Mouse (Mus musculus) hindbrain, embryonic 10.5 days (tissue): ENCODE results near the gene Arntl. TPM values are rescaled to one million over a fixed set of nuclear protein-coding genes. Genes with fewer than 3 reads are reported as not detected.

Experiments used
- DNase-seq: peaks from one replicate; pipeline ENCODE4 v3.0.0-alpha.2; 2017; ENCODE audit warnings: low spot score
- H3K27ac ChIP-seq: fragments of 300-500 bp; sonication (generic); 2 replicates; pipeline ENCODE4 v1.5.1; 2016; ENCODE audit warnings: mild to moderate bottlenecking, moderate library complexity
- H3K27me3 ChIP-seq: fragments of 300-500 bp; sonication (generic); 2 replicates; pipeline ENCODE4 v1.6.1; 2016; ENCODE audit warnings: mild to moderate bottlenecking; ENCODE audit not compliant: poor library complexity, insufficient read depth, severe bottlenecking
- H3K36me3 ChIP-seq: fragments of 300-500 bp; sonication (generic); 2 replicates; pipeline ENCODE4 v1.6.1; 2016; ENCODE audit warnings: mild to moderate bottlenecking, moderate library complexity
- H3K4me1 ChIP-seq: fragments of 300-500 bp; sonication (generic); replicated peaks from 2 replicates; pipeline ENCODE4 v1.6.1; 2016; ENCODE audit warnings: mild to moderate bottlenecking
- H3K4me3 ChIP-seq: fragments of 300-500 bp; sonication (generic); 2 replicates; pipeline ENCODE4 v1.5.1; 2016; ENCODE audit warnings: mild to moderate bottlenecking, moderate library complexity
- H3K9me3 ChIP-seq: fragments of 300-500 bp; sonication (generic); 2 replicates; pipeline ENCODE4 v1.6.1; 2016; ENCODE audit warnings: mild to moderate bottlenecking, moderate library complexity
- WGBS: fragments of 180-500 bp; shearing (Covaris S2); methylation state at CpG from one replicate; pipeline ENCODE4 v1.1.7; 2016; 5-methylcytosine and 5-hydroxymethylcytosine counted together
- polyA plus RNA-seq: library from polyadenylated mRNA; unstranded; fragments of >200 nt; fragmentation: Nextera tagmentation; extraction: Ambion mirVana; gene quantifications from 2 replicates; pipeline ENCODE4 v1.2.1, GENCODE M21; 2016

Arntl gene
- polyA plus RNA-seq, 1 experiment from 2014 or later: 7.3 TPM

GRCm38 (mm10) chr7:113245144-113245543 is 37.9 kb downstream of the Arntl start:
- no peak for DNase-seq
- no peaks in the 10 kb centered on the region for H3K27me3 ChIP-seq
- H3K27ac ChIP-seq: no peak overlapping the region
- no peak overlapping the region for H3K4me3 ChIP-seq
- no peaks in the 10 kb centered on the region for H3K9me3 ChIP-seq
- H3K36me3 ChIP-seq: no peaks in the 10 kb centered on the region
- peaks cover 7% of the 10 kb centered on the region for H3K4me1 ChIP-seq
- 73% methylated on average over 5 of the region's 5 CpGs for WGBS

GRCm38 (mm10) chr7:113246512-113246911 is 39.2 kb downstream of the Arntl start:
- DNase-seq: no peak

GRCm38 (mm10) chr7:113247167-113247566 is 39.9 kb downstream of the Arntl start:
- WGBS: 82% methylated on average over 5 of the region's 5 CpGs
- H3K27ac ChIP-seq: no peak overlapping the region
- no peak for DNase-seq
- no peak overlapping the region for H3K4me3 ChIP-seq
- H3K27me3 ChIP-seq: no peaks in the 10 kb centered on the region
- no peaks in the 10 kb centered on the region for H3K9me3 ChIP-seq
- no peaks in the 10 kb centered on the region for H3K36me3 ChIP-seq
- peaks cover 26% of the 10 kb centered on the region for H3K4me1 ChIP-seq

More at GRCm38 (mm10) chr7:113246512-113246911, 39.2 kb downstream of the Arntl start:
- Histone ChIP-seq H3K4me3 (no peak overlapping the region), H3K9me3 (no peaks in the 10 kb centered on the region), H3K4me1 (peaks cover 19% of the 10 kb centered on the region), H3K36me3 (no peaks in the 10 kb centered on the region), H3K27me3 (no peaks in the 10 kb centered on the region), H3K27ac (no peak overlapping the region)
- 87% methylated on average over 4 of the region's 4 CpGs for WGBS

- Histone ChIP-seq H3K27ac (no peak overlapping the region), H3K36me3 (no peaks in the 10 kb centered on the region), H3K4me3 (no peak overlapping the region), H3K4me1 (peaks cover 32% of the 10 kb centered on the region), H3K9me3 (no peaks in the 10 kb centered on the region), H3K27me3 (no peaks in the 10 kb centered on the region)
- WGBS: 86% methylated on average over 16 of the region's 16 CpGs
- DNase-seq: no peak
These were observed 42.0 kb downstream of the Arntl start for GRCm38 (mm10) chr7:113249134-113249825.

- no peak overlapping the region for H3K27ac ChIP-seq
- peaks cover 32% of the 10 kb centered on the region for H3K4me1 ChIP-seq
- WGBS: 42% methylated on average over 3 of the region's 3 CpGs
- no peaks in the 10 kb centered on the region for H3K36me3 ChIP-seq
- no peaks in the 10 kb centered on the region for H3K9me3 ChIP-seq
- peak; percentile 42 for DNase-seq
- H3K27me3 ChIP-seq: no peaks in the 10 kb centered on the region
- H3K4me3 ChIP-seq: no peak overlapping the region
These were observed 43.2 kb downstream of the Arntl start for GRCm38 (mm10) chr7:113250433-113250991.

GRCm38 (mm10) chr7:113251001-113251400 is 43.7 kb downstream of the Arntl start:
- DNase-seq: no peak
- peaks cover 32% of the 10 kb centered on the region for H3K4me1 ChIP-seq
- H3K27me3 ChIP-seq: no peaks in the 10 kb centered on the region
- H3K36me3 ChIP-seq: no peaks in the 10 kb centered on the region
- H3K9me3 ChIP-seq: no peaks in the 10 kb centered on the region
- H3K27ac ChIP-seq: no peak overlapping the region
- H3K4me3 ChIP-seq: no peak overlapping the region
- WGBS: 81% methylated on average over 3 of the region's 3 CpGs

- Histone ChIP-seq H3K27me3 (no peaks in the 10 kb centered on the region), H3K4me1 (peaks cover 32% of the 10 kb centered on the region), H3K4me3 (no peak overlapping the region), H3K36me3 (no peaks in the 10 kb centered on the region), H3K9me3 (no peaks in the 10 kb centered on the region), H3K27ac (no peak overlapping the region)
- WGBS: 88% methylated on average over 6 of the region's 6 CpGs
- no peak for DNase-seq
These were observed 44.3 kb downstream of the Arntl start for GRCm38 (mm10) chr7:113251554-113251953.

GRCm38 (mm10) chr7:113253777-113254405 is 46.6 kb downstream of the Arntl start:
- Histone ChIP-seq H3K27me3 (no peaks in the 10 kb centered on the region), H3K4me1 (peaks cover 32% of the 10 kb centered on the region), H3K4me3 (no peak overlapping the region), H3K27ac (no peak overlapping the region), H3K9me3 (no peaks in the 10 kb centered on the region), H3K36me3 (no peaks in the 10 kb centered on the region)
- DNase-seq: no peak
- WGBS: 89% methylated on average over 7 of the region's 7 CpGs

- H3K36me3 ChIP-seq: no peaks in the 10 kb centered on the region
- H3K4me1 ChIP-seq: peaks cover 23% of the 10 kb centered on the region
- WGBS: 59% methylated on average over 4 of the region's 4 CpGs
These were observed 48.8 kb downstream of the Arntl start for GRCm38 (mm10) chr7:113256046-113256445.

GRCm38 (mm10) chr7:113258430-113258829 is 51.2 kb downstream of the Arntl start:
- Histone ChIP-seq H3K9me3 (no peaks in the 10 kb centered on the region), H3K4me1 (peaks cover 8% of the 10 kb centered on the region), H3K27ac (no peak overlapping the region), H3K36me3 (no peaks in the 10 kb centered on the region), H3K27me3 (0 out of 2 replicates have a peak, but pooled peaks cover 5% of the 10 kb centered on the region), H3K4me3 (no peak overlapping the region)
- no peak for DNase-seq
- WGBS: 72% methylated on average over 4 of the region's 4 CpGs

More at GRCm38 (mm10) chr7:113256046-113256445, 48.8 kb downstream of the Arntl start:
- H3K27me3 ChIP-seq: no peaks in the 10 kb centered on the region
- no peaks in the 10 kb centered on the region for H3K9me3 ChIP-seq
- H3K27ac ChIP-seq: no peak overlapping the region
- H3K4me3 ChIP-seq: no peak overlapping the region
- peak; percentile 59 for DNase-seq

GRCm38 (mm10) chr7:113260321-113261167 is 53.3 kb downstream of the Arntl start:
- H3K27ac ChIP-seq: 0 out of 2 replicates have a peak overlapping the region, but pooled peaks have one; percentile 12
- H3K4me3 ChIP-seq: no peak overlapping the region
- 67% methylated on average over 21 of the region's 21 CpGs for WGBS
- no peak for DNase-seq
- no peaks in the 10 kb centered on the region for H3K36me3 ChIP-seq
- H3K27me3 ChIP-seq: 0 out of 2 replicates have a peak, but pooled peaks cover 5% of the 10 kb centered on the region
- peaks cover 23% of the 10 kb centered on the region for H3K4me1 ChIP-seq
- no peaks in the 10 kb centered on the region for H3K9me3 ChIP-seq

GRCm38 (mm10) chr7:113261690-113262089 is 54.4 kb downstream of the Arntl start:
- Histone ChIP-seq H3K4me3 (no peak overlapping the region), H3K9me3 (no peaks in the 10 kb centered on the region), H3K27ac (no peak overlapping the region), H3K4me1 (peaks cover 23% of the 10 kb centered on the region), H3K36me3 (no peaks in the 10 kb centered on the region), H3K27me3 (0 out of 2 replicates have a peak, but pooled peaks cover 5% of the 10 kb centered on the region)
- WGBS: 86% methylated on average over 3 of the region's 3 CpGs
- no peak for DNase-seq
